Mouse (Mus musculus): ENCODE results near the gene Col8a2.

Col8a2 gene

GRCm38 (mm10) chr4:126286492-126286891 is at the start of gene Col8a2:
Gene Col8a2 (plus strand): TSS chr4:126286793.
- no peak for DNase-seq (ENCODE audit: extremely low read depth, insufficient read length, low spot score)

DNA sequence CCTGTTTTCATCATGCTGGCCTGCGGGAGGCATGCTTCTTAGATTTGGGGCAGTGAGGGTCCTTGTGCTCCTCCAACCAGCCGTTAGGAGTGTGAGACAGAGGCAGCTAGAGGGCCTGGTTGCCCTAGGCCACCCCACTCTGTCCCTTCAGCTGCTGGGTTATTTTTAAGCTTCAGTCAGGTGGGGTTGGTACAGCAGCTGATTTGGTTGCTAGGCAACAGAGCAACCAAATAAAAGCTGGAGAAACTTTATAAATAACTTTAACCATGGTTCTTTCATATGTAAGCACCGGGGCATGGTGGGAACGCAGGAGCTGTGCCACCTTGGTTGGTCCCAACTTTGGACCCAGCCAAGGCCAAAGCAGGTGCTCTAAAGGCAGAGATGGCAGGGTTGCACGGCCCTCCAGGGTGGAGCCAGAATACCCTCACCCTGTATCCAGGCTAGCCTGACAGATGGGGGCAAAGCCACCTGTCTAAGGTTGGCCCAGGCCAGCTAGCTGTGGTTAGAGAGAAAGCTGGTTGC is 48.8 kb upstream of the Col8a2 start:
- no peak for DNase-seq (ENCODE audit: extremely low read depth, insufficient read length, low spot score)

DNA sequence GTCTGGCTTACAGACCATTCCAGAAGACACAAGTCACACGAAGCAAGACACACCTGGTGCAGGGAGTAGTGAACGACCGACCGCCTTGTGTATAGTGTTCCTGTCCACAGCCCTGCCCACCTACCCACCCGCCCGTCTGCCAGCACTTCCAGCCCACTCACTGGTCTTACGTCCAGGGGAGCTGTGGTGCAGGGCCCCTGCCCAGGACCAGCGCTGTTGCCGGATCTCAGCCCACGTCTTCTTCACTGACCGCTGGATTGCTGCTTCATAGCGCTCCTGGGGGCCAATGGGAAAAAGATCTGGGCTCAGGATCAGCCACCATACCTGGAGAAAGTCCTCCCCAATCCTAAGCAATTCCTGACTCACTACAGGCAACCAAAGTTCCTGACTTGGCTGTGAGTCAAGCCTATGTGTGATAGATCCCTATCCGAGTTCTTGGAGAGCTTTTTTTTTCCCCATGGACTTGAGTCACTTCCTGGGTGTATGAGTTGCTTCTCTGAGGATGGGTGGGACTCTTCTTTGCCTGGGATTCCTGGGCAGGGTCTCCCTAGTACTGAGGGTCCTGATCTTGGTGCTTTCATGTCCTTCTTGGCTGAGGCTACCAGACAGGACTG is 46.6 kb upstream of the Col8a2 start:
- peak; percentile 43 for DNase-seq (ENCODE audit: extremely low read depth, insufficient read length, low spot score)

- DNase-seq (ENCODE audit: extremely low read depth, insufficient read length, low spot score), result no peak
Observed at GRCm38 (mm10) chr4:126241956-126242355, 44.6 kb upstream of the Col8a2 start.

- no peak for DNase-seq (ENCODE audit: extremely low read depth, insufficient read length, low spot score)
Observed at GRCm38 (mm10) chr4:126242510-126242909, 44.1 kb upstream of the Col8a2 start.

DNA sequence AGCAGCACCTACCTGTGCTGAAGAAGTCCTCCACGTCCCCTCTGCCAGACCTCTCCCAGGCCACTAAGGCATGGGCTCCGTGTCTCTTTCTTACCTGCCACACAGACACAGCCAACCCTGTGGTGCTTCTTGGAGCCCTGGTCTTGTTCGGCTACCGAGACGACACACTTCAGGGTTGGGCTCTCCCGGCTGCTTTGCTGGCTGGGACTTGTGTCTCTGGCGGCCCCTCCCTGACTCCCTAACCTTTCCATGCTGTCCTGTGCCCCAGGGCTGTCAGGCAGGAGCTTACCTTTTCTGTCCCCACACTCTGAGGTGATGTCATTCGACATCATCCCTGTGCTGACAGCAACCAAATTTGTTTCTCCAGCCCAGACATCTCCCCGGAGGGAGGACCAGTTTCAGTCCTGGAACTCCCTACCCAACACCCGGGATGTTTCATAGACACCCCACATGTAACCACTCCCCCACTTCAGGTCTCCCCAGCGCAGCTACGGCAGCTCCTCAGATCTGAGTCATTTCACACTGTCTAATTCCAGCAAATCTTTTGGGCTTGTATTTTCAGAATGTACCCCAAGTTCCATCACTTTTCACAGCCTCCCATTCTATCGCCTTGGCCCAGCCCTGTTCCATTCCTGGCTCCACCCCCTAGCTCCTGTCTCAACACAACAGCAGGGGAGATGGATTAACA is 40.2 kb upstream of the Col8a2 start:
- no peak for DNase-seq (ENCODE audit: extremely low read depth, insufficient read length, low spot score)

DNA sequence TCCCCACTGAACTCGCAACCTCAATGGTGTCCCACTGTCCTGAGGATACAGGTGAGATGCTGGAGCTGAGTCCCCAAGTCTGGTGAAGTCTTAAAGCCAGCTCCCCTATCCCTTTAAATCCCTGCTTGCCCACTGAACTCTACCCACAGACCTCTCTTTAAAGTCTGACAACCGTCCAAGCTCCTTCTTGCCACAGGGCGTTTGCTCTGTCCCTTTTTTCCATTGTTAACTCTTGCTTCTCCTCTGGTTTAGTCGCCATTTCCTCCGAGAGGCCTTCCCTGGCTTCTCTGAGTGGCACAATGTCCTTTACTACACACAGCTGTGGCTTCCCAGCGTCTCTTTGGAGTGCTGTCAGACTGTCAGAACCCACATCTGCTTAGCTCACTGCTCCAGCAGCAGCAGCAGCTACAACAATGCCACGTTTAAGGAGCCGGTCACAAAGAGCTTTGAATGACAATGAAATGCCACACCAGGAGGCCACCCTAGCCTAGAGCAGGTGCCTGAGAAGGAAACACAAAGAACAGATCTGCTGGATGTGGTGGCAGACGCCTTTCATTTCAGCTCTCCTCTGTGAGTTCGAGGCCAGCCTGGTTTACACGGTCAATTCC is 38.2 kb upstream of the Col8a2 start:
- no peak for DNase-seq (ENCODE audit: extremely low read depth, insufficient read length, low spot score)

GRCm38 (mm10) chr4:126250659-126251058 is 35.9 kb upstream of the Col8a2 start:
- DNase-seq (ENCODE audit: extremely low read depth, insufficient read length, low spot score), result peak; percentile 50

GRCm38 (mm10) chr4:126251655-126252254 is 34.8 kb upstream of the Col8a2 start:
- no peak for DNase-seq (ENCODE audit: extremely low read depth, insufficient read length, low spot score)

DNA sequence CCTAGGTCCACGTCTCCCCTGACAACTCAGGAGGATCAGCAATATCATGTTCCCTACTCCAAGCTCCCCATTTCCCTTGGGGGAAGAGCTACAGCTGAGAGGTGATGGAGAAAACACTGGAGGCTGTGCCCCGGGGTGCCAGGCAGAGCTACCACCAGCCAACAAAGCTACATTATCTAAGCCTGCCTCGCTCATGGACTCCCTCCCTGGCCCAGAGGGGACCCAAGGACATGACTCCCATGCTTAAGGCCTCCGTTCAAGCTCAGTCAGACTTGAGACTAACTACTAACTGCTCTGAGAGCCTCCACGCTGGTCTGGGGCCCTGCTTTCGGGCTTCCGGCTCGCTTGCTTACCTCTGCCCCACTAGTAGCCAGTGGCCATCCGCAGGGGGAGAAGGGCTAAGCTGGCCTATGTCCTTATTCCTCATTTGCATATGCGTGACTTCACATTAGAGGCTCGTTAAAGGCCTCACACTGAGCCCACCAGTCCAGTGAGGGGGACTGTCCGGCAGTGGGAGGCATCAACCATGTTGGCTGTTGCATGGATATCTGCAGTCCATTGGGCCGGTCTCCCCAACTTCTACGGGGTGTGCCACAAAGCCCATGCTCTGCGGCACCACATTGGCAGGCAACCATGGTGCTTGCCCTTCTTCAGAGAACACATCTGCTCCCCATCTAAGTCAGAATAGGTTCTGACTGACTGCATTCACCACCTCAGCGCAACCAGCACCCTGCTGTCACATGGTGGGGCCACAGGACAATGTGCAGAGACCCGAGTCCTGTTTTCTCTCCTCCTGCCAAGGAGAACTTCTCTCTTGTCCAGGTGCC is 34.0 kb upstream of the Col8a2 start:
- no peak for DNase-seq (ENCODE audit: extremely low read depth, insufficient read length, low spot score)

- no peak for DNase-seq (ENCODE audit: extremely low read depth, insufficient read length, low spot score)
Observed at GRCm38 (mm10) chr4:126253637-126254272, 32.8 kb upstream of the Col8a2 start.

DNA sequence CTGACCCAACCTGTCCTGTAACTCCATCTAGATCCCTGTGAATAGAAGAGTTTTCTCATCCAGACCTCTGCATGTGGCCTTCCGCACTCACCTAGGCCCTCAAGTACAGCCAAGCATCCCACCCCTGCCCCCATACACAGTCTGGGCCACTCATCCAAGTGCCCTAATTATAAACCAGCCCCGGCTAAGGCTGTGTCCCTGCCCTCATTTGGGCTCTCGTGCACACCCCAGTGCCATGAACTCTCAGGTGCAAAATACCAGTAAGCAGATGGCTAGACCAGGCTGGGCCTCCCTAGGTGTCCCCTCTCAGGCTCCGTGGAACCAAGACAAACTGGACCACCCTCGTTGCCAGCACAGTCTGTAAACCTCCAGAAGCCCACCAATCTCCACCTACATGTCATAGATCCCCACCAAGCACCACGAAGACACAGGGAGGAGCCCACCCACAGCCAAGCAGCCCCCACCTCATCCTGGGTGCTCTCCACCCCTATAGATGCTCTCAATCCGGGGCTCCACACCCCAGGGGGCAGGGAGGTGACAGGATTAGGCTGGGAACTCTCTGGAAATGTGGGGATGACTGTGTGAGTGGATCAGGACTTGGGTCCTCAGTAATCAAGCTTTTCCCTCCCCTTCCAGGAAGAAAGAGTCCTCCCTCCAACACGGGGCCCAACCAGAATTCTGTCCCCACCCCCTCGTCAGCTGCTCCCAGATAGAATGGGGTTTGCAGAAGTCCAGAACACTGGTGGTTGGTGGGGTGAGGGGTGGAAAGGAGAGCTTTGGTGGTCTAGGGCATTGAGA is 32.1 kb upstream of the Col8a2 start:
- peak; percentile 60 for DNase-seq (ENCODE audit: extremely low read depth, insufficient read length, low spot score)

- DNase-seq (ENCODE audit: extremely low read depth, insufficient read length, low spot score), result peak; percentile 61
Observed at GRCm38 (mm10) chr4:126255113-126256001, 31.2 kb upstream of the Col8a2 start.

GRCm38 (mm10) chr4:126256131-126256791 is 30.3 kb upstream of the Col8a2 start, which contains the start of gene Map7d1:
Gene Map7d1 (minus strand): TSS chr4:126256343.
- peak; percentile 90 for DNase-seq (ENCODE audit: extremely low read depth, insufficient read length, low spot score)

DNA sequence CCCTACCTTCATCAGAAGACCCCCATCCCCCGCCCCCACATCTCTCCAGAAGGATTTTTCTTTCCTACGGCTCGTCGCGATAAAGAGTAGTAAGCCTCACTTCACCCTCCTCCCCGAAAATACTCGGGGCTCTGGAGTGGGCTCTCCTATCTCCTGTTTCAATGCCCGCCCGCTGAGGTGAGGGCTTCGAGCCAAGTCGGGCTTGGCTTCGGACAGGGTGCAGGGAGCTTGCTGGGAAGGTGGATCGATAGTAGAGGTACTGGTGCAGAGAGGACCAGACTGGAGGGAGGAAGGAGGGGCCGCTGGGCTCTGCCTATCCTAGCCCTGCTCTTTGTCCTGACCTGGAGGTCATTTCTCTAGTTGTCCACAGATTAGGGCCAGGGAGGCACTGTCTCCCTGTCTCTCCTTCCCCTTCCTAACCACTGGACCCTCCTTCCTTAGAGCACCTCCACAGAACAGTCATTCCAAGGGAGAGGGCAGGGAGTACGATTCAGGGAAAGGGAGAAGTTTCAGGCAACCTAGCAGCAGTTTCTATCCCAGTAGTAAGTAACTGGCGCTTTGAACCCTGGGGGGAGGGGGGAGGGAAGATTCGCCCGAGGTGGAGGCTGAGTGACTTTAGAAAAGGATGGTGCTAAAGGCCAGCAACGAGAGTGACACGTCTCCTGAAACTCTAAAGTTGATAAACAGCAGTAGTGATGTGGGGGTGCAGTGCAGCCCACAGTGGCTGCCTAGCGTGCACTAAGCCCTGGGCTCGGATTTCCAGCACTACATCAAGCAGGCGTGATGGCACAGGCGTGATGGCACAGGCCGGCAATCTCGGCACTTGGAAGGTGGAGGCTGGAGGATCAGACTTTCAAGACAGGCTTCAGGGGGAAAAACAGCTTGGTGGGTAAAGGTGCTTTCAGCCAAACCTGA is 29.4 kb upstream of the Col8a2 start:
- peak; percentile 50 for DNase-seq (ENCODE audit: extremely low read depth, insufficient read length, low spot score)

- no peak for DNase-seq (ENCODE audit: extremely low read depth, insufficient read length, low spot score)
Observed at GRCm38 (mm10) chr4:126259063-126259462, 27.5 kb upstream of the Col8a2 start.

Data from 3134 (cell line).